Mouse (Mus musculus) megakaryocyte, embryonic 14.5 days (primary cell): ENCODE measurements around the gene Gm20388. TPM values are rescaled to one million over a fixed set of nuclear protein-coding genes. Genes with fewer than 3 reads are reported as not detected.

ENCODE experiments used
- H3K27me3 ChIP-seq: replicated peaks from 2 replicates; pipeline ENCODE3; 2012; ENCODE audit warnings: inconsistent platforms
- H3K36me3 ChIP-seq: replicated peaks from 2 replicates; pipeline ENCODE3; 2012; ENCODE audit warnings: low read length, inconsistent platforms, mixed read lengths
- H3K4me1 ChIP-seq: 2 replicates; pipeline ENCODE4 v1.6.1; 2012; ENCODE audit warnings: inconsistent platforms
- H3K4me3 ChIP-seq: replicated peaks from 2 replicates; pipeline ENCODE3; 2012; ENCODE audit warnings: moderate library complexity, mild to moderate bottlenecking, inconsistent platforms
- H3K9me3 ChIP-seq: 2 replicates; pipeline ENCODE4 v1.6.1; 2012; ENCODE audit warnings: inconsistent platforms
- FLI1 ChIP-seq: IDR thresholded peaks from 2 replicates; pipeline ENCODE4 v1.6.1; 2012; ENCODE audit warnings: low read length, inconsistent platforms, mixed read lengths
- GATA1 ChIP-seq: IDR thresholded peaks from 3 replicates; pipeline ENCODE4 v1.6.1; 2012; ENCODE audit warnings: mixed read lengths, low read length, inconsistent platforms, borderline replicate concordance
- polyA plus RNA-seq: library from polyadenylated mRNA; stranded (reverse); fragments of >175 nt; gene quantifications from 2 replicates; pipeline ENCODE4 v1.2.3, GENCODE M21; 2012; ENCODE audit warnings: low replicate concordance; ENCODE audit not compliant: insufficient read depth

The Gm20388 gene
- polyA plus RNA-seq, 1 experiment: 111 TPM

GRCm38 (mm10) chr8:122658149-122658806, 2747.6 kb downstream of the Gm20388 start:
- H3K9me3 ChIP-seq: no peaks in the 10 kb centered on the region
- TF ChIP-seq GATA1 (no peak), FLI1 (no peak)

GRCm38 (mm10) chr8:122658807-122659160, 2748.1 kb downstream of the Gm20388 start:
- peaks cover 100% of the 10 kb centered on the region for H3K36me3 ChIP-seq
- H3K27me3 ChIP-seq: no peaks in the 10 kb centered on the region
- no peak for TF ChIP-seq FLI1
- TF ChIP-seq GATA1: no peak
- H3K4me1 ChIP-seq: peaks cover 99% of the 10 kb centered on the region
- peak overlapping the region; percentile 3 for H3K4me3 ChIP-seq
- H3K9me3 ChIP-seq: no peaks in the 10 kb centered on the region

More at GRCm38 (mm10) chr8:122658149-122658806, 2747.6 kb downstream of the Gm20388 start:
- H3K4me3 ChIP-seq: no peak overlapping the region
- peaks cover 100% of the 10 kb centered on the region for H3K36me3 ChIP-seq
- no peaks in the 10 kb centered on the region for H3K27me3 ChIP-seq
- H3K4me1 ChIP-seq: peaks cover 99% of the 10 kb centered on the region

GRCm38 (mm10) chr8:122660022-122660421, 2749.4 kb downstream of the Gm20388 start:
- H3K9me3 ChIP-seq: no peaks in the 10 kb centered on the region
- peaks cover 100% of the 10 kb centered on the region for H3K36me3 ChIP-seq
- no peak overlapping the region for H3K4me3 ChIP-seq
- TF ChIP-seq GATA1 (no peak), FLI1 (no peak)
- peaks cover 99% of the 10 kb centered on the region for H3K4me1 ChIP-seq
- no peaks in the 10 kb centered on the region for H3K27me3 ChIP-seq

GRCm38 (mm10) chr8:122661138-122661537, 2750.5 kb downstream of the Gm20388 start:
- no peaks in the 10 kb centered on the region for H3K9me3 ChIP-seq
- no peaks in the 10 kb centered on the region for H3K27me3 ChIP-seq
- peaks cover 98% of the 10 kb centered on the region for H3K36me3 ChIP-seq
- peaks cover 99% of the 10 kb centered on the region for H3K4me1 ChIP-seq
- H3K4me3 ChIP-seq: peak overlapping the region; percentile 64
- TF ChIP-seq FLI1 (no peak), GATA1 (no peak)

- no peaks in the 10 kb centered on the region for H3K9me3 ChIP-seq
- H3K4me3 ChIP-seq: peak overlapping the region; percentile 2
- H3K4me1 ChIP-seq: peaks cover 99% of the 10 kb centered on the region
- H3K36me3 ChIP-seq: peaks cover 98% of the 10 kb centered on the region
- H3K27me3 ChIP-seq: no peaks in the 10 kb centered on the region
- TF ChIP-seq GATA1: no peak
Measured at GRCm38 (mm10) chr8:122661894-122662293, 2751.3 kb downstream of the Gm20388 start.

- Histone ChIP-seq H3K27me3 (no peaks in the 10 kb centered on the region), H3K4me1 (peaks cover 99% of the 10 kb centered on the region), H3K36me3 (peaks cover 98% of the 10 kb centered on the region), H3K4me3 (peak overlapping the region; percentile 25), H3K9me3 (no peaks in the 10 kb centered on the region)
- TF ChIP-seq GATA1 (no peak), FLI1 (no peak)
Measured at GRCm38 (mm10) chr8:122663106-122663505, 2752.5 kb downstream of the Gm20388 start.

GRCm38 (mm10) chr8:122663670-122664069, 2753.0 kb downstream of the Gm20388 start:
- H3K27me3 ChIP-seq: no peaks in the 10 kb centered on the region
- TF ChIP-seq FLI1: no peak
- H3K9me3 ChIP-seq: no peaks in the 10 kb centered on the region
- peaks cover 99% of the 10 kb centered on the region for H3K4me1 ChIP-seq
- peaks cover 97% of the 10 kb centered on the region for H3K36me3 ChIP-seq
- H3K4me3 ChIP-seq: peak overlapping the region; percentile 31

- Histone ChIP-seq H3K4me1 (peaks cover 99% of the 10 kb centered on the region), H3K36me3 (peaks cover 97% of the 10 kb centered on the region), H3K27me3 (no peaks in the 10 kb centered on the region), H3K4me3 (peak overlapping the region; percentile 85), H3K9me3 (no peaks in the 10 kb centered on the region)
- TF ChIP-seq GATA1 (no peak), FLI1 (no peak)
Measured at GRCm38 (mm10) chr8:122665221-122665620, 2754.6 kb downstream of the Gm20388 start.

GRCm38 (mm10) chr8:122665667-122666316, 2755.2 kb downstream of the Gm20388 start:
- no peak for TF ChIP-seq GATA1
- TF ChIP-seq FLI1: no peak
- no peaks in the 10 kb centered on the region for H3K27me3 ChIP-seq
- H3K9me3 ChIP-seq: no peaks in the 10 kb centered on the region
- H3K4me1 ChIP-seq: peaks cover 100% of the 10 kb centered on the region
- H3K4me3 ChIP-seq: peak overlapping the region; percentile 88
- H3K36me3 ChIP-seq: peaks cover 97% of the 10 kb centered on the region

GRCm38 (mm10) chr8:122666338-122666764, 2755.7 kb downstream of the Gm20388 start:
- Histone ChIP-seq H3K27me3 (no peaks in the 10 kb centered on the region), H3K36me3 (peaks cover 97% of the 10 kb centered on the region), H3K4me1 (peaks cover 100% of the 10 kb centered on the region), H3K9me3 (no peaks in the 10 kb centered on the region), H3K4me3 (peak overlapping the region; percentile 88)
- TF ChIP-seq GATA1: peak; percentile 60; the same call in 2 of the 3 replicates
- no peak for TF ChIP-seq FLI1
